Mouse (Mus musculus): ENCODE results near the gene Nobox.
A peak's percentile ranks its signal among the peaks of the same experiment; 100 is the strongest.

Nobox gene

DNA sequence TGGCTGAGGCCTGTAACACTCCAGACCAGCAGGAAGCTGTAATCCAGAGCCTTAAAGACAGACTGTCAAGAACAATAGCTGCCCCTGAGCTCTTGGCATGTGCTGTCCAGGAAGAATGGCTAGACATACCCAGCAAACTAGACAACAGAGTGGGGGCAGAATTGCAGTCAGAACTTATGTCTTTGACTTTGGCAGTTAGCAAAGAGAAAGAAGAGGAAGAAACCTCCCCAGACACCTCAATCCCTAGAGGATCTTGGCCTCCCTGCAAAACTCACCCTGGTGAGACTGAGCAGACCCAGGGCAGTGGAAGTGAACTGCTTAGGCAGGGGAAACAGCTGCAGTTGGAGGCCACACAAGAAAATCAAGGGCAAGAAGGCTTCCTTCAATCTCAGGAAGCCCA, 36.8 kb downstream of the Nobox start:
- DNase-seq: no peak

DNA sequence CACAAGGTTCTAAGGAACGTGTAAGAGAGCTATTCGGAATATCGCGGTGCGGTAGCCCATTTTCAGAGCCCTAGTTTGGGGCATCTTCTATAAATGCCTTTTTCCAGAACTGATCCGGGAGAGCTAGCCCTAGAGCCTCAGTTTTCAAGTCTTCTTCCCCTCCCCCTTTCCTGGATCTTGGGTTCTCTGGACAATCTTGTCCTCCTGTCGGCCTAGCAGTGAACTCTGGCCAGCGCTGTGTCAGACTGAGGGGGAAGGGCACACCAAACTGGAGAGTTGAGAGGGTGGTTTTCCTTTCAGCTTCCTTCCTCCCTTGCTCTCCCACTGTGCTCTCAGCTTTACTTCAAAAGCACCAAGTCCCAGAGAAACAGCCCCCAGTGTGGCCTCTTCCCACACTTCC, 43.0 kb downstream of the Nobox start:
- DNase-seq: peak; percentile 26

DNA sequence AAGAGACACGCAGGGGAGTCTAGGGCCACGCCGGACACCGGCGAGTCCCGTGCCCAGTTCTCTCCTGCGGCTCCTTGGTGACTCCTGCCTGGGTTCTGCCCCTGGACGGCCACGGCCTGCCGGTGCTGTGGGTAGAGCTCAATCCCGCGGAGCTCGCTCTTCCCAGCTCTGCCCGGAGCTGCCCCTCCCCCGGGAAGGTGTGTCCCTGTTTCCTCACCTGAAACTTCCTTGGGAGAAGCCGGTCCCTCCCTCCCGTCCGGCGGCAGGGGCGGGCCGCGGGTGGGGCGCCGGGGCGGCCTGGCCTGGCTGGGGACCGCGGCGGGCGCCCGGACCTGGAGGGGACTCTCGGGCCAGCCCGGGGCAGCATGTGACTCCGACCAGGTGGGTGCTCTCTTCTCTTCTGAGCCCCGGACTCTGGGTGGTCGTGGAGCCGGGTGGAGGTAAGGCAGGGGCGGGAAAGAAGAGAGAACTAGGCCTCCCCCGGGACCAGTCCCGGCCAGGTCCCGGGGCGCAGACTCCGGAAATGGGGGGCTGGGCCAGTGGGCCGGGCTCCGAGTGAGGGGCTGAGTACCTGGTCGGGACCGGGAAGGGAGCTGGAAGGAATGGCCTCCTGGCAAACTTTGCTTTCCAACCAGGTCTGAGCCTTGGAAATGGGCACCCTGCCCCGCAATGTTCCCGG, 43.9 kb downstream of the Nobox start, which contains the start of gene Arhgef5:
Gene Arhgef5 (plus strand): TSS at position 220 of the 679 bp plus-strand sequence.
- peak; percentile 63 for DNase-seq

GRCm38 (mm10) chr6:43260756-43261155, 48.6 kb downstream of the Nobox start:
- no peak for DNase-seq

GRCm38 (mm10) chr6:43254193-43254926, 55.0 kb downstream of the Nobox start:
- no peak for DNase-seq
